In genomic region chr7:51627666-51628065, GRCm38 (mm10) we compare ENCODE assay signal across 16 mouse cellular contexts. TPM values are rescaled to one million over a fixed set of nuclear protein-coding genes. Genes with fewer than 3 reads are reported as not detected.
A peak's percentile ranks its signal among the peaks of the same experiment; 100 is the strongest.
DNase-seq lines count a peak whose midpoint lies in the region; ATAC-seq and TF ChIP-seq lines count a peak whose summit lies in the region.
"Had no signal": no experiment of that assay in that cellular context is flagged by ENCODE, and none has a peak within 500 bp of the region (broad histone marks: within the 10 kb centered on the region; RNA-seq: fewer than 3 reads in every experiment).

No protein-coding gene starts in this region.

- H3K27me3 ChIP-seq in forebrain, postnatal 0 days (ENCODE audit: insufficient read depth, low read length), result peaks cover 6% of the 10 kb centered on the region; the same call in 1 of the 2 replicates
- peaks cover 98% of the 10 kb centered on the region for H3K27me3 ChIP-seq in midbrain, embryonic 10.5 days (ENCODE audit: low read depth, poor library complexity, severe bottlenecking)
- peaks cover 61% of the 10 kb centered on the region for H3K27me3 ChIP-seq in neural tube, embryonic 12.5 days (replicated peaks)
- peaks cover 75% of the 10 kb centered on the region for H3K27me3 ChIP-seq in kidney, embryonic 14.5 days (ENCODE audit: control insufficient read depth, insufficient read depth, low read length)

- intact Hi-C loops in heart, postnatal 14 days (cut with DNase I), result no loop called here

- H3K36me3 ChIP-seq in forebrain, postnatal 0 days (ENCODE audit: insufficient read depth), result no peaks in the 10 kb centered on the region
- H3K36me3 ChIP-seq in midbrain, embryonic 10.5 days, result no peaks in the 10 kb centered on the region
- H3K36me3 ChIP-seq in neural tube, embryonic 12.5 days, result no peaks in the 10 kb centered on the region
- no peaks in the 10 kb centered on the region for H3K36me3 ChIP-seq in kidney, embryonic 14.5 days (ENCODE audit: control insufficient read depth, insufficient read depth, low read length)
- H3K36me3 ChIP-seq: embryonic facial prominence, embryonic 13.5 days had no signal

- H3K27ac ChIP-seq in forebrain, postnatal 0 days (ENCODE audit: low read depth, low read length), result peak overlapping the region; percentile 84
- H3K27ac ChIP-seq in midbrain, embryonic 10.5 days (replicated peaks), result peak overlapping the region; percentile 49; the same call in 1 of the 2 replicates
- H3K27ac ChIP-seq in neural tube, embryonic 12.5 days, result peak overlapping the region; percentile 43; the same call in 1 of the 2 replicates
- no peak overlapping the region for H3K27ac ChIP-seq in kidney, embryonic 14.5 days (ENCODE audit: low read depth, low read length)
- H3K27ac ChIP-seq: embryonic facial prominence, embryonic 13.5 days had no signal

- no peak for ATAC-seq in forebrain, postnatal 0 days
- ATAC-seq in neural tube, embryonic 12.5 days (ENCODE audit: low FRiP score, low read depth), result no peak
- no peak for ATAC-seq in kidney, embryonic 14.5 days (ENCODE audit: low FRiP score, low TSS enrichment)

- H3K4me2 ChIP-seq in forebrain, postnatal 0 days (ENCODE audit: low read depth), result peak overlapping the region; percentile 52
- peak overlapping the region; percentile 53 for H3K4me2 ChIP-seq in neural tube, embryonic 12.5 days (replicated peaks)
- no peak overlapping the region for H3K4me2 ChIP-seq in kidney, embryonic 14.5 days (replicated peaks; ENCODE audit: low read depth, low read length)

- peak; percentile 36 for DNase-seq in embryo, embryonic 10.5 days (ENCODE audit: low spot score)
- no peak for DNase-seq in embryo, embryonic 10 days (ENCODE audit: low spot score)
- peak; percentile 63 for DNase-seq in forebrain, postnatal 0 days
- no peak for DNase-seq in midbrain, embryonic 10.5 days (ENCODE audit: low spot score)
- no peak for DNase-seq in right cerebral cortex, postnatal 14 days
- DNase-seq in heart, postnatal 14 days, result no peak
- DNase-seq: cerebellum, adult 9-10 months; heart, adult 11 months; kidney, adult 8-10 months had no signal

- 5% methylated on average over 9 of the region's 9 CpGs for WGBS in forebrain, postnatal 0 days
- WGBS in midbrain, embryonic 10.5 days, result 0% methylated on average over 9 of the region's 9 CpGs
- WGBS in neural tube, embryonic 12.5 days, result under 1% methylated on average over 9 of the region's 9 CpGs
- under 1% methylated on average over 9 of the region's 9 CpGs for whole genome bisulfite sequencing in kidney, embryonic 14.5 days

- peak overlapping the region; percentile 41; the same call in 1 of the 2 replicates for H3K4me3 ChIP-seq in forebrain, postnatal 0 days (ENCODE audit: low read depth, low read length)
- peak overlapping the region; percentile 46 for H3K4me3 ChIP-seq in midbrain, embryonic 10.5 days
- peak overlapping the region; percentile 23; the same call in 1 of the 2 replicates for H3K4me3 ChIP-seq in neural tube, embryonic 12.5 days
- no peak overlapping the region for H3K4me3 ChIP-seq in kidney, embryonic 14.5 days (ENCODE audit: low read length)
- H3K4me3 ChIP-seq: embryonic facial prominence, embryonic 13.5 days had no signal

- peak overlapping the region; percentile 57 for H3K9ac ChIP-seq in forebrain, postnatal 0 days
- peak overlapping the region; percentile 66 for H3K9ac ChIP-seq in neural tube, embryonic 12.5 days
- no peak overlapping the region for H3K9ac ChIP-seq in kidney, embryonic 14.5 days (ENCODE audit: low read depth, low read length)
- H3K9ac ChIP-seq: embryonic facial prominence, embryonic 13.5 days had no signal

- no peaks in the 10 kb centered on the region for H3K9me3 ChIP-seq in forebrain, postnatal 0 days (ENCODE audit: low read length)
- H3K9me3 ChIP-seq in midbrain, embryonic 10.5 days (replicated peaks), result no peaks in the 10 kb centered on the region
- no peaks in the 10 kb centered on the region for H3K9me3 ChIP-seq in neural tube, embryonic 12.5 days
- no peaks in the 10 kb centered on the region for H3K9me3 ChIP-seq in kidney, embryonic 14.5 days (ENCODE audit: control insufficient read depth, low read length)
- H3K9me3 ChIP-seq: embryonic facial prominence, embryonic 13.5 days had no signal

- H3K4me1 ChIP-seq in forebrain, postnatal 0 days (ENCODE audit: insufficient read depth), result no peaks in the 10 kb centered on the region; the same call in 1 of the 2 replicates
- H3K4me1 ChIP-seq in midbrain, embryonic 10.5 days, result peaks cover 26% of the 10 kb centered on the region
- 0 out of 2 replicates have a peak, but pooled peaks cover 5% of the 10 kb centered on the region for H3K4me1 ChIP-seq in neural tube, embryonic 12.5 days
- no peaks in the 10 kb centered on the region for H3K4me1 ChIP-seq in kidney, embryonic 14.5 days (ENCODE audit: control insufficient read depth, insufficient read depth, low read length)

- TF ChIP-seq CTCF in forebrain, postnatal 0 days (IDR thresholded peaks at IDR 0.05; ENCODE audit: low read depth), result no peak

RNA-seq across cellular contexts. Expression of gene Slc17a6, which starts 5.9 kb away (rescaled TPM):
- 66.2 and 92.0 TPM in 2 replicates for total RNA-seq in forebrain, postnatal 0 days (2014; rRNA removed)
- 27.8 and 54.8 TPM in 2 replicates for polyA plus RNA-seq in forebrain, postnatal 0 days (2015; fragmentation: Nextera tagmentation; extraction: Ambion mirVana)
- 6.6 and 15.8 TPM in 2 replicates for polyA plus RNA-seq in midbrain, embryonic 10.5 days (2016; fragmentation: Nextera tagmentation; extraction: Ambion mirVana)
- polyA plus RNA-seq in neural tube, embryonic 12.5 days (2016; fragmentation: Nextera tagmentation; extraction: Ambion mirVana), result 49.9 and 52.7 TPM in 2 replicates
- polyA plus RNA-seq in kidney, embryonic 14.5 days (2014; fragmentation: Nextera tagmentation; extraction: Ambion mirVana), result not detected in 2 replicates
- total RNA-seq in heart, postnatal 14 days (2021), result not detected
- total RNA-seq: heart, postnatal 25 days had no signal
- polyA plus RNA-seq: large intestine, adult 2 months; limb, embryonic 11.5 days; liver, embryonic 16.5 days had no signal

Comparison
In these comparisons a context has a peak if more than half of its experiments do, and no peak if none do; other contexts are left out.
1. DNase-seq: peak in embryo, embryonic 10.5 days (single experiment) and forebrain, postnatal 0 days (single experiment); none in embryo, embryonic 10 days (single experiment), midbrain, embryonic 10.5 days (single experiment), right cerebral cortex, postnatal 14 days (single experiment) and heart, postnatal 14 days (0 of 2).